Mouse (Mus musculus) ZHBTc4 (cell line): ENCODE data around the gene Hoxd10.

ENCODE experiments used
- DNase-seq: peaks from one replicate; pipeline ENCODE4 v3.0.0-alpha.2; 2011; ENCODE audit warnings: low read depth, low spot score

Gene Hoxd10

DNA sequence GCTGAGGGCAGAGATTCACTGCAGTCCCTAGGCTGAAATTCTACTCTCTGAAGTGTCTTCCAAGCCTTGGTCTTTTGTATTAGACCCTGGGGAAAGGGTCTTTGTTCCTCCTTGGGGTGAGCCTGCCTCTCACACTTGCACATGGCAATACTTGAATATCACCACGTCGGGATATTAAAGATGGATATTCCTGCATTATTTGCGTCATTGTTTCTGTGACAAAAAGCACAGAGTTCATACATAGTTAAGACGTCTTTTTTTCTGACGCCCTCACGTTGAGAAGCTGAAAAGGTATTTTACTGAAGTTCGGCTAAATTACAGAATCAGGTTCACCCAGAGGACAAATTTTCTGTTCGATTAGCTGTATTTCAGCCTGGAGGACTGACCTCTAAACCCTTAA is 38.6 kb downstream of the Hoxd10 start:
- DNase-seq, result no peak

DNA sequence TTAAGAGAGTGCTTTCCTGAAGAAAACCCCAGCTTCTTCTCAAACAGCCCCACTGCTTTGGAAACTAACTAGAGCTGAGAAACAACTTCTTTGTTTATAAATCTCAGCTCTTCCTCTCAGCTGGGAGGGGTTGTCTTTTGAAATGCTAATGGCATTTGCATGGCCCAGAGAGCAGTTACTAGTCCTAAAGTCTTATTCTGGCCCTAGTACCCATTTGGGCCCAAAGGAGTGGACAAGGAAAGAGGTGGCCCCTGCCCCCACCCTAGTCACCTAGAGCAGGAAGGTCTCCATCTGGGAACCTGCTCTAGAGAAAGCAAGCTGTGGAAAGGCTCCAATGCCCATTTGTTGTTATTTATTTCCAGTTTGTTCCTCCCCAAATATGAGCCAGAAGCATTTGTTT is 39.3 kb downstream of the Hoxd10 start:
- no peak for DNase-seq

DNA sequence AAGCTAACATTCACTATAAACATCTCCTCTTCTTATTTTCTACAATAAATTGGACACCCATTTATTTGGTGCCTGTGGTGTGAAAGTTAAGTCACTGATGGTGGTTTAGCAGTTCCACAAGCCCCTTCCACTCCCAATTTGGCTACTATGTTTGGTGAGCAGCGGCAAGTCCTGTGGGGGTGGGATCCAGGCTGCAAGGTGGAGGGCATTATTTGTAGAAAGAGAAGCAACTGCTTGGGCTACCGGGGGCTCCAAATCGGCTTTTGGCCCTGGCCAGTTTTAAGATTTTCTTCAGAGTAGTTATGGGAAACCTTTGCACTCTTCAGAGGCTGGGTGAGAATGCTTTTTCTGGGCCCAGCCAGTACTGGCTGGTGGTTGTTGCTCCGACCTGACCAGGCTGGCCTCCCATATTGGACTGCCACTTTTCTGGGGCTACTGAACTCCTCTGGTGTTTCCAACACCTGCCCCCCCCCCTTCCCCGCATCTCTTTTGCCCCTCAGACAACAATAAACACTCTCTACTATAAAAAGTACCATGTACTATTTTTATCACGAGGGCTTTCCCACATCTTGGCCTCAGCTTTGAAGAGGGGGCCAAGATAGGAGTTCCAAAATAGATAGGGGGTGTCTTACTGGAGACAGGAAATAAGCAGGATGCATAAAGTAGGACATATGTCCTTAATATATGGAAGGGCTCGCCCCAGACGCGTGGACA is 40.2 kb downstream of the Hoxd10 start:
- DNase-seq, result no peak

DNA sequence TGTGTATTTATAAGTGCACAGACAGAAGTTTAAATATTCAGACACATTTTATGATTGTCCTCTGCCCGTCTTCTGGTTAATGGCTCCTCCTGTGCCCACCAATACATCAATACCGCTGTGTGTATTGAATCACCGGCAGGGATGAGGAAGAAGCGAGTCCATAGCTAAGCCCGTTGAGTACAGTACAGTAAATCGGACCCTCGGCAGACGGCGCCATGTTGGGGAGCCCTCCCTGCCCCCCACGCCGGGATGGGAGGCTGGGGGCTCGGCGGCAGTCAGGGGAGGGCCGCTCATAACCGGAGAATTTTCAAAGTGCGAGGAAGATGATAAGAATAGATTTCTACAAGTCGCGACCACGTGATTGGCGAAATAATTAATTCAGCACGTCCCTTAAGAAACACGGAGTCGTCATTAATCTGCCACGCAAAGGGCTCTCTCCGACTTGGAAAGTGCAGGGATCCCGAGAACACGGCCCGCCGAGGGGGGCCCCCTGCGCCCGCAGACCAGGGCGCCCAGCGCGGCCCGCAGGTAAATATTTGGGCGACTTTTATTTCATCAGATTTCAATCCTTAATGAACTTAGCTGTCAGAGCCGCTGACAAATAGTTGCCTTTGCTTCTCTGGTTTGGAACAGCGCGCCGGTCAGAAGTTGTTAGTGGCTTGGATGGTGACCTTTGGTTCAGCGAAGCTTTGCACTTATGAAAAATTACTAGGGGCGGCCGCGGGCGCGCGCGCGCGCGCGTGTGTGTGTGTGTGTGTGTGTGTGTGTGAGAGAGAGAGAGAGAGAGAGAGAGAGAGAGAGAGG is 41.0 kb downstream of the Hoxd10 start:
- DNase-seq, result no peak

DNA sequence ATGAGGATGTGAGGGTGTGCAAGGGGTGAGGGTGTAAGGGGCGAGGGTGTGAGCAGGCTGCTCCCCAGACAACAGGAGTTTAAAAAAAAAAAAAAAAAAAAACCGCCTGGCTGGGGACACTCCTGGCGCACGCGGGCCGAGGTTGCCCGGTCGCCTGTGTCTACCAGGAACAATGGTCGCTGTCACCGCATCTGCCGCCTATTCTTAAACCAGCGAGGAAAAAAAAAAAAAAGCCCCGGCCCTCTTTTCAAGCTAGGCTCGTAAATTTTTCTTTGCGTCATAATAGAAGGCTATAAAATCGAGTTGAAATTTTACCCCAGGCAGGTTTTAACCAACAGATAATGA is 41.6 kb downstream of the Hoxd10 start:
- no peak for DNase-seq

DNA sequence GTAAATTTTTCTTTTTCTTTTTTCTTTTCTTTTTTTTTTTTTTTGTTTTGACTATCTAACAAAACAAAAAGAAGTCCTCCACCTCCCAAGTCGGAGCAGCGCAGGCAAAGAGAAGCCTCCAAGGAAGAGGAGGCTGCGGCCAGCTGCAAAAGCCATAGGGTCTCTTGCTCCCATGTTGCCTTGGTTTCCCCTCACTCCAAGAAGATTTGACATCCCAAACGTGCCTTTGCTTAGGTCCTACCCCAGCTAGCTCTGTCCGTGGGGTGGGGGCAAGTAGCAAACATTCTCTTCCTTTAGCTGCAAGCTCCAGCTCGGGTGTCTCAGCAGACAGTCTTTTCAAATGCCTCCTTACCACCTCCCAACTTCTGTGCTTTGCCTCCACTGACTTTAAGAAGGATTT is 42.0 kb downstream of the Hoxd10 start:
- DNase-seq, result no peak

DNA sequence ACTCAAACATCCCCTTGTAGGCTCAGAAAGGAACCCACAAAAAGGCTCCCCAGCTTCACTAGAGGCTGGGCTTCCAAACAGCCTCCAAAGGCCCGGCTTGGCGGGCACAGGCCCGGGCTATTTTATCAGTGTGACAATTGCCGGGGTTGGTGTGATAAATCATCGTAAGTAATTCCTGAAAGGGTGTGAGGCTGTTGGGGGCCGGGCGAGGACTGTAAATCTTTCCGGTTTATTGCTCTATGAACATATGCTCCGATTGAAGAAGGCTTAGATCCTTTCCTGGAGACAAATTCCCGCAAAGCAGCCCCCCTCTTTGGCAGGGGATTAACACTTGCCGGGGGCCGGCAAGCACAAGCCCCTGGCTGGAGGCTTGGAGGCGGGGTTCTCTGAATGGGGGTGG is 42.7 kb downstream of the Hoxd10 start:
- DNase-seq, result no peak

DNA sequence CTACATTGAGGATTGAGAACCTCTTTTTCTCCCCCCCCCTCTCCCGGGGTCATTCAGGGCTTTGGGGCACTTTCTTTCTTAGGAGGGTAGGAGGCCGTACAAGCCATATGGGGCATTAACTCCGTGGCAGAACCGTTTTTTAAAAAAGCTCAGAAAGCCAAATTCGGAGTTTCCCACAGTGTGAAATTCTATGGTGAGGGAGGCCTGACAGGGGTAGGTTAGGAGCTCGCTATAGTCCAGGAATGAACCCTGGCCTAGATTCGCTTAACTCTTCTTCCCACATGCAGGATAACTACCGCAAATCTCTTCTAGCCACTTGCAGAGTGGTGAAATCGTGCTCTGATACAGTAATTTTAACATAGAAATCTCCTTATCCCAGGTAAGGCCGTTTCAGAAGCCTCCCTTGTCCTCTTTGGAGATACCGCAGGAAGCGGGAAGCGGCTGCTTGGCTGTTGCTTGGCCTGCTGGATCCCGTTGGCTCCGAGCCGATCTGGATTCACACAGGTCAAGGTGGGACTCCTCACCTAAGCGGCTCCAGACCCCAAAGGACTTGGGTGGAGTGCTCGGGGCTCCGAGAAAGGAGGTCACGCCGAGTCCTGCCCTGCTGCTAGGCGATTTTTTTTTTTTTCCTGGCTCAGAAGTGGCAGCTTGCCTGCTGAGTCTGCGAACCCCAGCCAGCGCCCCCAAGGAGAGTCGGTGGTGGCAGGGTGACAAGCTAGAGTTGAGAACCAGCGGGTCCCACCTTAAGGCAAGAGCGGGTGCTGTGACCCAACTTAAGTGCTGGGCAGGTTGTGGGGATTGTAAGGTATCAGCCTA is 43.5 kb downstream of the Hoxd10 start:
- no peak for DNase-seq

DNA sequence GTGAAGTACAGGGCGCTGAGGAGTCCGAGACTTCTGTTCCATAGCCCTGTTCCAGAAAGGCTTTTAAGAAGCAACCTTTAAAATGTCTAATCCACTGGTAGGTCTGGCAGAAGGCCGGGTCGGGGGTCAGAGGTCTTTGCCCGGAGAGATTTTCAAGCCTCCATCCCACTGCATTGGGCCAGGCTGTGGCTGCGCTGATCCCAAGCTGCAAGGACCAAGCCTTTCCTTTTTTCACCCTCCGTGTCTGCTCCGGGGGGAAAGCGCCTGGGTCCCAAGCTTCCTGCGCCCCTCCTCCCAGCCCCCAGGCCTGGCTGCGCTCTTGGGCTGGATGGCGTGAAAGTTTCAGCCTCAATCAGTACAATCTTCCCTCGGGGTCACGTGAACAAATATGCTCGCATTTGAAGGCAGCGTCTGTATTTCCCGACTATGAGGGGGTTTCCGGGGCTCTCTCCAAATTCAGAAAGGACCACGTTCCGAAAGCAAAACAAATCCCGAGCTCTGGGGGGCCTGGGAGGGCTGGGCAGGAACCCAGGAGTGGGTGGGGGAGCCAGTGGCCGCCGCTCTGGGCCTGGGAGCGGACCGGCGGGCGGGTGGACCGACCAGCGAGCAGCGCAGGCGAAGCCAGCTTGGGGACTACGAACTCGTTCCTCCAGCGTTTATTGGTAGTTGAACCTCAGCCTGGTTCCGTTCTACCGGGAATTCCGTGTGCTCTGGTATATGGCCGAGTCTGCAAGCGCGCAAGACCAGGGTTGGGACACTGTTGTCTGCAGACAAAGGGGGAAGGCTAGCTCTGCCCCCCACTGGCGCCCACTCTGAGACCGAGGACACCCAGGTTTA is 44.3 kb downstream of the Hoxd10 start:
- DNase-seq, result no peak

DNA sequence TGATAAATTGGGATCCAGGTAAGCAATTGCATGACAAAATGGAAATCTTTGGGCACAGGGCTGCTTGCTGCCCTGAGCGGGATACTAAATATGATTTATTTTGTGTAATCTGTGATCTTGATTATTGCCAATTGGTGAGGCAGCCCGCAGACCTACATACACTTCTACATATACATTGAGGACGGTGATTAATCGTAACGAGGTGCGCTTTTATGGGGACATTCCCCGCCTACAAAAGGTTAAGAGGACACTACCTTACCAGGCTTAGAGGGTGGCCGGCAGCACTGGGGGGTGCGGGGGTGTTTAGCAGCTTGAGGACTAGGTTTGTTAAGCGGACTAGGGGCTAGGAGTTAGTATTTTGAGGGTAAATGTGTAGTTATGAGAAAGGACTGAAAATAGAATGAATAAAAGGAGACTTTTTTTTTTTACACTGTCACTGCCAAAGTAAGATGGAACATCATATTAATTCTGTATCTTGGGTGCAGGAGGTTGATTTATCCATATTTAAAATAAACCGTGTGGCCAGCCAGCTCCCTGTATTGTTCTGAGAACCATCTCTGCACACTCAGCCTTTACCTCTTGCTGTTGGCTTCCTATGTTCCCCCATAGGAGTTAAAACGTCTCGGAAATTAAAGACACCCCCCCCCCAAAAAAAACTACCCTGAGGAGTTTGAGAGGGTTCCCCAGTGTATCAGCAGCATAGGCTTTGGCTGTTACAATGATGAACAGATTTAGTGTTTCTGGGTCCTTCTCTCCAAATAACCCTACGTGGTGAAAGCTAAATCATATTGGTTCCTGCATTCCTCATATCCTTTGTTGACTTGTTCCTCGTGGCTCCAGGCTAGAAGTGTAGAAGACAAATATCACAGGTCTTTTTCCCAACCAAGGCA is 45.2 kb downstream of the Hoxd10 start:
- DNase-seq, result no peak

DNA sequence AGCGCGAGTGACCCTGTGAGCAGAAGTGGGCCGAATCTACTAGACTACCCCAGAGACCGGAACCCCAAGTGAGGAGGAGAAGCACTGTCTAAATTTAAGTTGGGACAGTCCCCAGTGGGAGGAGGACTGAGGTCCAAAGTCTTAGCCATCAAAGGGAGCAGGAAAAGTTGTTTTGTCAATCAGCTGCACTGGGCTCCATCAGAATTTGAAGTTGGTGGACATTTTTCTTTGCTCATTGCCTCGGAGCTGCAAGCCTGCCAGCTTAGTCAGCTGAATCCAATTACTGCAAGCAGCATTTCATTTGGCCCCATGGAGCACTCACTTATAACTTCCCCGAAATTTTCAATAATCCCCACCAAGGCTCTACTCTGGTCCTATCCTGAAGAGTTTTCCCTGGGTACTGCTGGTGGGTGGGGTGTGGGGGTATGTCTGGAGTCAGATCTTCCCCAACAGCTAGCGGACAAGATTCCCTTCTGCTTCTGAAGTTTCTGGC is 45.9 kb downstream of the Hoxd10 start:
- no peak for DNase-seq

DNA sequence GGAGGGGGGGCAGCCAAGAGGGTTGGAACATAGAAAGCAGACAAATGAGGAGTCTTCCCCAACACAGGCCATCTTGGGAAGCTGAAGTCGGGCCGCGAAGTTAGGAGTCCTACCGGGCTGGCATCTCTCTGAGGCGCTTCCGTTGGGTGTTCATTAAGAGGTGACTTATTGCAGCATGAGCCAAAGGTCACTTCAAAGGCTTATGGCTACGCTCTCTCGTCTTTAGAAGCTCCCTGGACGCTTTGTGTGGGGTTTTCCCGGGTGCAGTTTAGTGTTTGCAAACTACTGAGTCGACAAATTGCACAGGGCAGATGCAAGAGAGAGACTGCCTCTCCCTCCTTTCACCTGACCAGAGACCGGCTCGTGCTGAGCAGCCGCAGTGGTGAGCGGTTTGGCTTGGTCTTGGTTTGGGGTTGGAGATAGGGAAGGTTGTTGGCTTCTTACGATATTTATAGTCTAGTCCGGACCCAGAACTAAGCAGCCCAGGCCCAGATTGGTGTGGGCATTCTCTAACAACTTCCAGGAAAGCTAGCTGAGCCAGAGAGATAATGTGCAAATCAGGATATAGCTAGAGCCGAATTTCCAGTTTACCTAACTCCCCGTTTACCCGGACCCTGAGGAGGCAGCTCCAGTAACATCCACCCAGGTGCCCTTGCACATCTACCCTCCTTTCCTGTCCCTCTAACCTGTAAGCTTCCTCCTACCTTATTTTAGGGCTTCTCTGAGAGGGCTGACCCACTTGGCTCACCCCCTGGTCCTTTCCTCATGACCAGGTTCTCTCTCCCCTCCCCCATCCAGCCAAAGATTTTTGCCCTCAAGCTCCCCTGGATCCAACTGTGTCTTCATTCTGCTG is 47.1 kb downstream of the Hoxd10 start:
- no peak for DNase-seq

DNA sequence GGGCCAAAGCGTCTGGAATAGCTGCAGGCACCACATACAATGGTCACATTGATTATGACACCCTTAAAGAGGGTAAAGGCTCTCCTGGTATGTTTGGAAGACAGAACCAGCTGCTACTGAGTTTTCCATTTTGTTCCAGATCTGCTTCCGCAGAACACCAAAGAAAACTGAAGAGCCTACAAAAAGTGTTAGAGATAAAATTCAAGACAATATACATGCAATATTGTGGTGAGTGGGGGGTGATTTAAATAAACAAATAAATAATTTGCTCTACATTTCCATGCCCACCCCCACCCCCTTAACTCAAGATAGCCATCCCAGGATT is 47.7 kb downstream of the Hoxd10 start:
- DNase-seq, result no peak

DNA sequence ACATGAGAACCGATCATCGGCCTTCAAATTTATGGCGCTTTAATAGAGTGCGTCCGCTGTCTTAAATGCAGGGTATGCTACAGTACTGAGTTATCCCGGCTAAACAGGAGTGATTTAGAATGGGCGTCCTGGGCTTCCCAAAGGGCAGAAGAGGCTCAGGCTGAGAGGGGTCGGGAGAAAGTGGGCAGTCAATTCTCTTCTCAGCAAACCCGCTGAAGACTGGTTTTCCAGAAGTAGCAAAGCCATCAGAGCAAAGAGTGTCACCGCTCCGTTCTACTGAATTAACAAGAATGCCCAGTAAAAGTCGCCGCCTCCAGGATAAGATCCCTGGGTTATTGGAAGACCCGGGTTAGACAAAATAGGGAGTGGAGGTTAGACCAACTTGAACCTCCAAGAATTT is 48.1 kb downstream of the Hoxd10 start:
- no peak for DNase-seq

DNA sequence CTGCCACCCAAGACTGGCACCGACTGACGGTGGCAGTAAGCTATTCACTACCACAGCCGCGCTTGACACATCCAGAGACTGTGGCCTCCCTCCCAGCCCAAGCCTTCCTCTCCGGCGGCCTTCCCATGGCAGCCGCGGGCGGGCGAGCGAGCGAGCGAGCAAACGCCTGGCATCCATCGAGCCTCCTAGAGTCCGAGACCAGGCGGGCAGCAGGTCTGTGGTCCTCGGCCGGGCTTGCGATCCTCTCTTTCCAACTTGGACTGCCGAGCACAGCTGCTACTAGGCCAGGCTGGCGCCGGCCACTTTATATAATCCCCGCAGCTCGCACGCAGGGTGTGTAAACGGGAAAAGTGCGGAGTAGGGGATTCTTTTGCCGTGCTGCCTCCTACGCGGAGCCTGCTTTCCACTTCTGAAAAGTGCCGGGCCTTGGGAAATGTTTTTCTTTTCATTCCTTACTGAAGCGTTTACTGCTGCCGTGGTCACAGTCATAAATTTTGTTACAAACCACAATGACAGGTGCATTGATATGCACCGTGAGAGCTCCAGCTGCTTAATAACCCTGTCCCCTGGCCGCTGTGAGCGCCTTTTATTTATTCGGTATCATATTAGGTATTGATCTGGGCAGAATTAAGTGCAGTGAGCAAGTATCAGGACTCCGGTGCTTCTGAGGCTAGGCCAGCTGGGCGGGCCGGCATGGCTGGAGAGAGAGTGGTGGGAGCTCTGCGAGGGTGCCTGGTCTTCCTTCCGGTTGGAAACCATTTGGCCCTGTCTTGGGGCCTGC is 48.8 kb downstream of the Hoxd10 start:
- no peak for DNase-seq

DNA sequence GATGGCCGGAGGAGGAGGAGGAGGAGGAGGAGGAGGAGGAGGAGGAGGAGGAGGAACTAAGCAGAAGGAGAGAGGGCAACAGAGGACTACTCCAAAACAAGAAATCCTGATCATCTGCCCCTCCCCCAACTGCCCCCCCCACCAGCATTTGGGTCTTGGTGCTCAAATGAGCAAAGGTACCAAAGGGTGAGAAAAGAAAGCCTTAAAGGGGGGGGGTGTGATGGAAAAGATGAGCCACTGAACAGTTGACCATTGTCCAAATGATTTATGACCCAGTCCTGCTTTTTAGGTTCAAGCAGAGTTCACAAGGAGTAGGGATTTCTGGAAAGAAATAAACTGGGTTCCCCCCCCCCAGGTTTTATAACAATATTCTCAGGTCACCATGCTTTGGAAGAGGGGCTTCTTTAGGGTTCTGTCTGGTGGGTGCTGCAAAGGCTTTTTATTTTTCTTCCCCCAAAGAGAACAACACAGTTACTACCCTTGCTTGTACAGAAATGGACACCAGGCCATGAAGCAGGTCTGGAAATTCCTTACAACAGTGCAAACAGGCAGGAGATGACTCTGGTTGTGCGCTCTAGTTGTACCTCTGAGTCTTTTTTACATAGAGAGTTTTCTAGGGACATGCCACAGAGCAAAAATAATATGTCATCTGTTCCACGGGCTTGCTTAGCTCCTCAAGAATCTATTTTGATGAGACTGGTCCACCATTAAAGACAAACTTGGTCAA is 49.7 kb downstream of the Hoxd10 start:
- DNase-seq, result no peak

DNA sequence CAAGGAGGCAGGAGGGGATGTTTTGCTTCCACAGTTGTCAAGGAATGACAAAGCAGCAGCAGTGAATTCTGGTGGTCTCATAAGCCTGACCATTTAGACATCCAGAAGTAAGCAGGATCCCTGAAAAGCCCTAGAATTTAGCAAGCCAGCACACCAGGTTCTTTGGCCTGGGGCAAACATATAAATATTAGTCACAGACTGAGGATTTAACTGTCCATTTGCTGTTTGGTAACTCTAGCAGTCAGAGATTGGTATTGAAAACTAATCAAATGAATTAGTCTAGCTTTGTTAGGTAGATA is 50.2 kb downstream of the Hoxd10 start:
- no peak for DNase-seq
